Mouse (Mus musculus): ENCODE measurements at regions not wholly inside any gene's neighbourhood (a gene's known extent, or its start where the extent isn't known, plus 50 kb on each side); places are given as distances from the start of the nearest gene placed in this dataset.

GRCm38 (mm10) chr12:113366394-113366793 lies 122.9 kb upstream of the Adam6b start:
- TF ChIP-seq CTCF (IDR thresholded peaks at IDR 0.05): no peak
- TF ChIP-seq POLR2A (IDR thresholded peaks at IDR 0.05; ENCODE audit: insufficient read depth, low read depth, low read length): no peak

Data from heart, adult 2 months (tissue).